Mouse (Mus musculus) erythroblast, embryonic 14.5 days (primary cell): ENCODE measurements around the gene Bmp6.

Experiments used
- GATA1 ChIP-seq: IDR thresholded peaks from 2 replicates; pipeline ENCODE4 v1.6.1; 2012; ENCODE audit warnings: low read length, inconsistent platforms, mixed read lengths
- TAL1 ChIP-seq: IDR thresholded peaks from 3 replicates; pipeline ENCODE4 v1.6.1; 2012; ENCODE audit warnings: low read length, inconsistent platforms, mixed read lengths

GRCm38 (mm10) chr13:38529576-38529975 is 184.7 kb downstream of the Bmp6 start:
- TF ChIP-seq GATA1 (no peak), TAL1 (no peak)
